Mouse (Mus musculus): ENCODE results near the gene Cyld. TPM values are rescaled to one million over a fixed set of nuclear protein-coding genes. Genes with fewer than 3 reads are reported as not detected.

The Cyld gene
- polyA plus RNA-seq, 1 experiment = 5.6 TPM

- Histone ChIP-seq H3ac (ENCODE audit: control insufficient read depth, insufficient read length) (no peak overlapping the region), H3K79me2 (ENCODE audit: control insufficient read depth, insufficient read depth) (no peaks in the 10 kb centered on the region), H3K4me3 (no peak overlapping the region), H3K27me3 (ENCODE audit: control insufficient read depth, insufficient read depth, insufficient read length) (no peaks in the 10 kb centered on the region), H3K36me3 (ENCODE audit: control insufficient read depth, insufficient read depth) (no peaks in the 10 kb centered on the region), H3K4me2 (ENCODE audit: low read depth) (peak overlapping the region; percentile 34)
- peak; percentile 21 to 48 (median 34) for TF ChIP-seq MYOG (IDR thresholded peaks at IDR 0.05; ENCODE audit: control insufficient read depth in 1 of 3, insufficient read depth in 1 of 3, insufficient read length in 2 of 3, low read depth in 2 of 3)
- TF ChIP-seq MYOD1 (IDR thresholded peaks at IDR 0.05; ENCODE audit: control insufficient read depth in 1 of 3, insufficient read length in 2 of 3, low read depth in 2 of 3) = peak in 2 of 3 experiments; percentile 7 to 71
- 0 out of 2 replicates have a peak, but pooled peaks have one; percentile 17 for TF ChIP-seq CEBPB (IDR thresholded peaks at IDR 0.05; ENCODE audit: insufficient read depth, poor library complexity, severe bottlenecking)
- TF ChIP-seq MAX (IDR thresholded peaks at IDR 0.05; ENCODE audit: low read depth) = no peak
- TF ChIP-seq USF1 (IDR thresholded peaks at IDR 0.05; ENCODE audit: low read depth) = no peak
These were observed 28.3 kb upstream of the Cyld start for GRCm38 (mm10) chr8:88668400-88669086.

DNA sequence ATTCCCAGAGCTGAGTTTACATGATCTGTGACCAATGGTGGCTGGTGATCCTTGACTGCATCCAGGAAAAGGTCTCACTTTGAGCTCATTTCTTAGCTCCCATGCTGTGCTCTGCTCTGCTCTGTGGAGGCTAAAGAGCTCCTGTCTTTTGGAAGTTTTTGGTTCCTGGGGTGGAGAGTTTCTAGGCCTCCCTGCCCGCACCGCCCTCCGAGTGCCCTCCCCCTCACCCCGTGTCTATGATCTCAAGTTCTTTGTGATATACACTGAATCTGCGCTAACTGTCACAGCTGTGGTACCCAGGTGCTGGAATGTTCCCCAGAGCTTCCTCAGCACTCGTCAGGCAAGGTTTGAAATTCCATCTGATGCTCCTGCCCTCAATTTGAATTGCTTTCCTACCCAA, 26.0 kb upstream of the Cyld start:
- Histone ChIP-seq H3K27me3 (ENCODE audit: control insufficient read depth, insufficient read depth, insufficient read length) (no peaks in the 10 kb centered on the region), H3K4me3 (no peak overlapping the region), H3ac (ENCODE audit: control insufficient read depth, insufficient read length) (no peak overlapping the region), H3K4me2 (ENCODE audit: low read depth) (no peak overlapping the region), H3K36me3 (ENCODE audit: control insufficient read depth, insufficient read depth) (no peaks in the 10 kb centered on the region), H3K79me2 (ENCODE audit: control insufficient read depth, insufficient read depth) (no peaks in the 10 kb centered on the region)
- TF ChIP-seq TCF3 (IDR thresholded peaks at IDR 0.05; ENCODE audit: insufficient read length, low read depth) (no peak), REST (IDR thresholded peaks at IDR 0.05; ENCODE audit: insufficient read depth, insufficient read length) (no peak), POLR2A (IDR thresholded peaks at IDR 0.05; ENCODE audit: insufficient read length, low read depth) (no peak), TCF12 (IDR thresholded peaks at IDR 0.05; ENCODE audit: insufficient read depth, poor library complexity, severe bottlenecking) (no peak), CEBPB (IDR thresholded peaks at IDR 0.05; ENCODE audit: insufficient read depth, poor library complexity, severe bottlenecking) (no peak), POLR2AphosphoS2 (IDR thresholded peaks at IDR 0.05; ENCODE audit: insufficient read length, low read depth) (no peak), MYOD1 (IDR thresholded peaks at IDR 0.05; ENCODE audit: control insufficient read depth in 1 of 3, insufficient read length in 2 of 3, low read depth in 2 of 3) (no peak), USF1 (IDR thresholded peaks at IDR 0.05; ENCODE audit: low read depth) (no peak), E2F4 (IDR thresholded peaks at IDR 0.05; ENCODE audit: insufficient read depth) (no peak), SRF (IDR thresholded peaks at IDR 0.05; ENCODE audit: control insufficient read depth, insufficient read length, low read depth) (no peak), MAX (IDR thresholded peaks at IDR 0.05; ENCODE audit: low read depth) (no peak)

DNA sequence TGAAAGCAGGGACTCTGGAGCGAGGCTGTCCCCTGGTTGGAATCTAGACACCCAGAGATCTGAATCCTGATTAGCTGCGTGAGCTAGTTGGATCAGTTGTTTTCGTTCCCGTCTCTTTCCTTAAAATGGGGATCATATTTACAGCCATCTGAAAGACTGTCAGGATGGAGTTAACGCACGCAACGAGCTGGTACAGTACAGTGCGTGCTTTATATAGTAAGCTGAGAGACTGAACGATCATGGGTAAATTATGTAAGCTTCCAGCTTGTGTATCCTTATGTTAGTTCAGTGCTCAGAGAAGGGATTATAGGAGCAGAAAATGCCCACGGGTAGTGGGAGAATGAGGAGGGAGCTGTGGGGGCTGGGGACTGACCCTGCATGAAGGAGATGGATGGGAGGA, 25.3 kb upstream of the Cyld start:
- Histone ChIP-seq H3K36me3 (ENCODE audit: control insufficient read depth, insufficient read depth) (no peaks in the 10 kb centered on the region), H3ac (ENCODE audit: control insufficient read depth, insufficient read length) (no peak overlapping the region), H3K27me3 (ENCODE audit: control insufficient read depth, insufficient read depth, insufficient read length) (no peaks in the 10 kb centered on the region), H3K79me2 (ENCODE audit: control insufficient read depth, insufficient read depth) (no peaks in the 10 kb centered on the region), H3K4me2 (ENCODE audit: low read depth) (no peak overlapping the region), H3K4me3 (no peak overlapping the region)
- TF ChIP-seq POLR2AphosphoS2 (IDR thresholded peaks at IDR 0.05; ENCODE audit: insufficient read length, low read depth) (no peak), TCF3 (IDR thresholded peaks at IDR 0.05; ENCODE audit: insufficient read length, low read depth) (no peak), SRF (IDR thresholded peaks at IDR 0.05; ENCODE audit: control insufficient read depth, insufficient read length, low read depth) (no peak), TCF12 (IDR thresholded peaks at IDR 0.05; ENCODE audit: insufficient read depth, poor library complexity, severe bottlenecking) (no peak), POLR2A (IDR thresholded peaks at IDR 0.05; ENCODE audit: insufficient read length, low read depth) (no peak), MAX (IDR thresholded peaks at IDR 0.05; ENCODE audit: low read depth) (no peak), REST (IDR thresholded peaks at IDR 0.05; ENCODE audit: insufficient read depth, insufficient read length) (no peak), E2F4 (IDR thresholded peaks at IDR 0.05; ENCODE audit: insufficient read depth) (no peak), MYOG (IDR thresholded peaks at IDR 0.05; ENCODE audit: control insufficient read depth in 1 of 3, insufficient read depth in 1 of 3, insufficient read length in 2 of 3, low read depth in 2 of 3) (no peak), USF1 (IDR thresholded peaks at IDR 0.05; ENCODE audit: low read depth) (no peak), CEBPB (IDR thresholded peaks at IDR 0.05; ENCODE audit: insufficient read depth, poor library complexity, severe bottlenecking) (no peak), MYOD1 (IDR thresholded peaks at IDR 0.05; ENCODE audit: control insufficient read depth in 1 of 3, insufficient read length in 2 of 3, low read depth in 2 of 3) (no peak)

DNA sequence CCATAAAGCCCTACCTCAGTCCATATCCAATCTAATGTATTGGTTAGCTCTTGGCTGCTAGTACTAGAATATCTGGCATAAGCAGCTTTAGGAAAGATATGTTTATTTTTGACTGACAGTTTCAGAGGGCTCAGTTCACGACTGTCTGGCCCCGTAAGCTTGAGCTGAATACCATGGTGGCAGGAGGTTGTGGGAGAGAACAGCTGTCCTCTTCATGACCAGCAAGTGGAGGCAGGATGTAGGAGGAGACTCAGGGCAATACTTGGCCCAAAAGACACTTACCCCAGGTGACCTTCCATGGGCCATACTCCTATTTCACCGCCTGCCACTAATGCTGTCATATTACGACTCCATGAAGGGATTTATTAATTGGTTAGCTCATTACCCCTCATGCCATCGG, 23.0 kb upstream of the Cyld start:
- no peaks in the 10 kb centered on the region for H3K36me3 ChIP-seq (ENCODE audit: control insufficient read depth, insufficient read depth)
- H3K27me3 ChIP-seq (ENCODE audit: control insufficient read depth, insufficient read depth, insufficient read length) = no peaks in the 10 kb centered on the region
- no peak overlapping the region for H3K4me2 ChIP-seq (ENCODE audit: low read depth)
- H3ac ChIP-seq (ENCODE audit: control insufficient read depth, insufficient read length) = no peak overlapping the region
- no peak overlapping the region for H3K4me3 ChIP-seq
- peak; percentile 6 to 74 (median 45) for TF ChIP-seq MYOD1 (IDR thresholded peaks at IDR 0.05; ENCODE audit: control insufficient read depth in 1 of 3, insufficient read length in 2 of 3, low read depth in 2 of 3)
- no peak for TF ChIP-seq CEBPB (IDR thresholded peaks at IDR 0.05; ENCODE audit: insufficient read depth, poor library complexity, severe bottlenecking)
- no peak for TF ChIP-seq E2F4 (IDR thresholded peaks at IDR 0.05; ENCODE audit: insufficient read depth)
- TF ChIP-seq TCF3 (IDR thresholded peaks at IDR 0.05; ENCODE audit: insufficient read length, low read depth) = no peak
- TF ChIP-seq MAX (IDR thresholded peaks at IDR 0.05; ENCODE audit: low read depth) = no peak
- TF ChIP-seq MYOG (IDR thresholded peaks at IDR 0.05; ENCODE audit: control insufficient read depth in 1 of 3, insufficient read depth in 1 of 3, insufficient read length in 2 of 3, low read depth in 2 of 3) = peak in 2 of 3 experiments; percentile 38 to 72
- H3K79me2 ChIP-seq (ENCODE audit: control insufficient read depth, insufficient read depth) = no peaks in the 10 kb centered on the region
